Mouse (Mus musculus): ENCODE measurements around the gene 4930469K13Rik. TPM values are rescaled to one million over a fixed set of nuclear protein-coding genes. Genes with fewer than 3 reads are reported as not detected.

Gene 4930469K13Rik
- total and polyA plus RNA-seq, 2 experiments from 2014 or later = 0.66 TPM; not detected in 1

- Histone ChIP-seq H3K4me2 (ENCODE audit: low read depth, low read length, poor library complexity, severe bottlenecking) (no peak overlapping the region), H3K27ac (ENCODE audit: low read depth, low read length) (no peak overlapping the region), H3K4me3 (ENCODE audit: low read depth, low read length) (no peak overlapping the region), H3K36me3 (ENCODE audit: insufficient read depth, low read length) (no peaks in the 10 kb centered on the region), H3K27me3 (ENCODE audit: insufficient read depth, low read length) (no peaks in the 10 kb centered on the region), H3K9ac (replicated peaks; ENCODE audit: low read length, poor library complexity, severe bottlenecking) (no peak overlapping the region), H3K4me1 (ENCODE audit: insufficient read depth, low read length) (no peaks in the 10 kb centered on the region), H3K9me3 (ENCODE audit: low read length) (no peaks in the 10 kb centered on the region)
- ATAC-seq (ENCODE audit: low FRiP score) (no peak), DNase-seq (ENCODE audit: low spot score) (no peak)
- no peak for TF ChIP-seq CTCF (IDR thresholded peaks at IDR 0.05)
- WGBS = 88% methylated on average over 11 of the region's 11 CpGs
These were observed 90.1 kb downstream of the 4930469K13Rik start for GRCm38 (mm10) chr11:34008214-34008613.

DNA sequence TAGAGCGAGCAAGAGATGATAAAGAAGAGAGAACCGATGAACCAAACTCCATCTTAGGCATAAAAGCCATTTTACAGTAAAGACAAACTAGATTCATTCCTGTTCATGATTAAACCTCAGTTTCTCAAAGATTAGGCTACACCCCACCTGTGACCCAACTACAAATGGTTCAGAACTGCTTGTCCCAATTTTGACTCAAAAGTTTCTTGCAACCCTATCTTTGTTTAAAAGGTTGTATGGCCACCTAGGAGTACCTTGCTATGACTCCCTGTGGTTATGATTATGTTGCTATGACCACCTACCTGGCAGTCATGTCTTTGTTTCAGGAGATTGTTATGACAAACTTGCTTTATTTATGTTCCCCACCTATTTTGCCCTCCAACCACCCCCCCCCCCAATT is 90.7 kb downstream of the 4930469K13Rik start:
- Histone ChIP-seq H3K4me3 (ENCODE audit: low read depth, low read length) (no peak overlapping the region), H3K4me2 (ENCODE audit: low read depth, low read length, poor library complexity, severe bottlenecking) (no peak overlapping the region), H3K9ac (replicated peaks; ENCODE audit: low read length, poor library complexity, severe bottlenecking) (no peak overlapping the region), H3K27me3 (ENCODE audit: insufficient read depth, low read length) (no peaks in the 10 kb centered on the region), H3K36me3 (ENCODE audit: insufficient read depth, low read length) (no peaks in the 10 kb centered on the region), H3K9me3 (ENCODE audit: low read length) (no peaks in the 10 kb centered on the region), H3K4me1 (ENCODE audit: insufficient read depth, low read length) (no peaks in the 10 kb centered on the region), H3K27ac (ENCODE audit: low read depth, low read length) (no peak overlapping the region)
- DNase-seq (ENCODE audit: low spot score) (no peak), ATAC-seq (ENCODE audit: low FRiP score) (no peak)
- TF ChIP-seq CTCF (IDR thresholded peaks at IDR 0.05) = no peak
- 91% methylated on average over 2 of the region's 2 CpGs for WGBS

DNA sequence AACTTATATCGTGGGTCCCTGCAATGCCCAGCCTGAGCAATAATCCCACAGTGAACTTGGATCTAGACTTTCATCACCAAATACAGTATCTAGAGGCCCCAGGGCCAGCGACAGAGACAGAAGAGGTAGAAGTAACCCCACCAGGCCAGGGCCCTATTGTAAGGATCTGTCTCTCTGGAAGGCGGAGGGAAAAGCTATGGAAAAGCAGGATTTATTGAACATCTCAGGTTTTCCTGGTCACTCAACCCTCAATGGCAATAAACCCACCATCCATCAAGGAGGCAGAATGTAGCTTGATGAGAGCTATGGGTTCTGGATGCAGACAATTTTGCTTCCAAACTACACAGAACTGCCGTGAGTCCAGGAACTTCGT is 95.8 kb downstream of the 4930469K13Rik start:
- Histone ChIP-seq H3K9ac (replicated peaks; ENCODE audit: low read length, poor library complexity, severe bottlenecking) (no peak overlapping the region), H3K27me3 (ENCODE audit: insufficient read depth, low read length) (no peaks in the 10 kb centered on the region), H3K4me1 (ENCODE audit: insufficient read depth, low read length) (no peaks in the 10 kb centered on the region), H3K27ac (ENCODE audit: low read depth, low read length) (no peak overlapping the region), H3K9me3 (ENCODE audit: low read length) (no peaks in the 10 kb centered on the region), H3K36me3 (ENCODE audit: insufficient read depth, low read length) (no peaks in the 10 kb centered on the region), H3K4me2 (ENCODE audit: low read depth, low read length, poor library complexity, severe bottlenecking) (no peak overlapping the region), H3K4me3 (ENCODE audit: low read depth, low read length) (no peak overlapping the region)
- ATAC-seq (ENCODE audit: low FRiP score) = no peak
- no peak for DNase-seq (ENCODE audit: low spot score)
- TF ChIP-seq CTCF (IDR thresholded peaks at IDR 0.05) = no peak
- WGBS = 83% methylated on average over 5 of the region's 5 CpGs

DNA sequence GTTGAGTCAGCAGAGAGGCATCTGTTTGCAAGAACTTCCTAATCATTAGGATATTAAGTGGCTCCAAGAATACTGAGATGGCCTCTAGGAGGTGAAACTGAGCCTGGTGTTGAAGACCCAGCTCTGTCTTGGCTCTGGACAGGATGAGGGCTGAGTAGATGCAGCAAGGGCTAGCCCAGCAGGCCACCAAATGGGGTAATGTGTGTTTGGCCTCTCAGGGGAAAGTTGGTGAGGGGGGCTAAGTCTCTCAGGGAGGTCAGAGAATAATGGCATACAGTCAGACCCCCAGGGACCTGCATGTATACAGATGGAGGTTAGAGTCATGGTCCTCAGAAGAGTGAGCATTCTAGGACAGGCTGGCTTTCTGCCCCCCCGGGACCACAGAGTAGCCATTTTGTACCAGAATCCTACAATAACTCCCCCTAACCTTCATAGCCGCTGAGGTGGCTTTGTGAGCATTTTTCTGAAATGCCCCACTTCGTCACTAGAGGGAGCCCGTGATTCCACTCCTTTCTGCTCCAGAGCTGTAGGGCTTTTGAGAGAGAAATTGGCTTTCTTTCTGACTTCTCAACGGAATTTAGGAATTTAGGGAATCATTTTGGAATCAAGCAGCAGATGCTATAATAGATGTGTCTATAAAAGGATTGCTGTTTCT is 96.3 kb downstream of the 4930469K13Rik start:
- 12% methylated on average over 5 of the region's 5 CpGs for WGBS
- no peak overlapping the region for H3K9ac ChIP-seq (replicated peaks; ENCODE audit: low read length, poor library complexity, severe bottlenecking)
- H3K4me1 ChIP-seq (ENCODE audit: insufficient read depth, low read length) = no peaks in the 10 kb centered on the region
- TF ChIP-seq CTCF (IDR thresholded peaks at IDR 0.05) = peak; percentile 73
- no peaks in the 10 kb centered on the region for H3K9me3 ChIP-seq (ENCODE audit: low read length)
- H3K27ac ChIP-seq (ENCODE audit: low read depth, low read length) = no peak overlapping the region
- H3K4me3 ChIP-seq (ENCODE audit: low read depth, low read length) = no peak overlapping the region
- H3K27me3 ChIP-seq (ENCODE audit: insufficient read depth, low read length) = no peaks in the 10 kb centered on the region
- H3K36me3 ChIP-seq (ENCODE audit: insufficient read depth, low read length) = no peaks in the 10 kb centered on the region
- DNase-seq (ENCODE audit: low spot score) (peak; percentile 42), ATAC-seq (ENCODE audit: low FRiP score) (no peak)
- no peak overlapping the region for H3K4me2 ChIP-seq (ENCODE audit: low read depth, low read length, poor library complexity, severe bottlenecking)

DNA sequence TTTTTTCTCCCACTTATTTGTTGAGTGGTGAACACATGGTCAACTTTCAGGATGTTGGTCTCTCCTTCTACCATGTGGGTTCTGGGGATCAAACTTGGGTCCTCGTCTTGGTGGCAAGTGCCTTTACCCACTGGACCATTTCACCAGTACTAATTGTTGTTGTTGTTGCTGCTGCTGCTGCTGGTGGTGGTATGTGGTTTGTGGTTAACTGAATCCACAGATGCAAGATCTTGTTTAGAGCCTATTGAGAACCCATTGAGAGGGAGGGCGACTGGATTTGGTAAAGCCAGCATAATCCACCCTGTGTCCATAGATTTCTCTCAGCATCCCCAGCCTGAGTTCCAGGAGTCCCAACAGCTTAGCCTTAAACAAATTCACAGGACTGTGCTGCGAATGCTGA is 97.9 kb downstream of the 4930469K13Rik start:
- H3K4me3 ChIP-seq (ENCODE audit: low read depth, low read length) = no peak overlapping the region
- 71% methylated on average over 3 of the region's 3 CpGs for WGBS
- TF ChIP-seq CTCF (IDR thresholded peaks at IDR 0.05) = no peak
- no peaks in the 10 kb centered on the region for H3K27me3 ChIP-seq (ENCODE audit: insufficient read depth, low read length)
- no peaks in the 10 kb centered on the region for H3K9me3 ChIP-seq (ENCODE audit: low read length)
- no peak for ATAC-seq (ENCODE audit: low FRiP score)
- H3K4me1 ChIP-seq (ENCODE audit: insufficient read depth, low read length) = no peaks in the 10 kb centered on the region
- no peak for DNase-seq (ENCODE audit: low spot score)
- no peaks in the 10 kb centered on the region for H3K36me3 ChIP-seq (ENCODE audit: insufficient read depth, low read length)
- no peak overlapping the region for H3K4me2 ChIP-seq (ENCODE audit: low read depth, low read length, poor library complexity, severe bottlenecking)
- no peak overlapping the region for H3K9ac ChIP-seq (replicated peaks; ENCODE audit: low read length, poor library complexity, severe bottlenecking)
- H3K27ac ChIP-seq (ENCODE audit: low read depth, low read length) = no peak overlapping the region

DNA sequence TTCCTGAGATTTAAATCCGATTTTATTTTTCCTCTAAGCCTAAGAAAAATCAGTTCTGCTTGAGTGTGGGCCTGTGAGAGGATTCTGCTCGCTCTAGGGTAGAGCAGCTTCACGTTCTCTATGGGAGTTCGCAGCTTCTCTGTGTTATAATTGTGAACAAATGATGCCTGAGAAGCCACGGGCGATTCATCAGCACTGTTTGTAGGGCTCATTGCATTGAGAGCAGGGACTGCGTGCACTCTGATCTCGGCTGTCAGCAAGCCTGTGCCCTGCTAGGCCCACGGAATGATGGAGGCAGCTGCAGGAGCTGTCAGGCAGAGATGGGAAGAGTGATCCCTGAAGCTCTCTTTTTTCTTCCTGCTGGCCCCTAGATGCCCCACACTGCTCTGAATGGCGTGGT is 100.1 kb downstream of the 4930469K13Rik start:
- no peaks in the 10 kb centered on the region for H3K36me3 ChIP-seq (ENCODE audit: insufficient read depth, low read length)
- no peak overlapping the region for H3K9ac ChIP-seq (replicated peaks; ENCODE audit: low read length, poor library complexity, severe bottlenecking)
- no peak for TF ChIP-seq CTCF (IDR thresholded peaks at IDR 0.05)
- no peak overlapping the region for H3K27ac ChIP-seq (ENCODE audit: low read depth, low read length)
- no peaks in the 10 kb centered on the region for H3K9me3 ChIP-seq (ENCODE audit: low read length)
- H3K4me3 ChIP-seq (ENCODE audit: low read depth, low read length) = no peak overlapping the region
- WGBS = 33% methylated on average over 10 of the region's 10 CpGs
- peaks cover 1% of the 10 kb centered on the region; the same call in 1 of the 2 replicates for H3K4me1 ChIP-seq (ENCODE audit: insufficient read depth, low read length)
- H3K4me2 ChIP-seq (ENCODE audit: low read depth, low read length, poor library complexity, severe bottlenecking) = no peak overlapping the region
- DNase-seq (ENCODE audit: low spot score) = peak; percentile 34
- ATAC-seq (ENCODE audit: low FRiP score) = no peak
- H3K27me3 ChIP-seq (ENCODE audit: insufficient read depth, low read length) = no peaks in the 10 kb centered on the region
